Mouse (Mus musculus): ENCODE data around the gene Reep6.

DNA sequence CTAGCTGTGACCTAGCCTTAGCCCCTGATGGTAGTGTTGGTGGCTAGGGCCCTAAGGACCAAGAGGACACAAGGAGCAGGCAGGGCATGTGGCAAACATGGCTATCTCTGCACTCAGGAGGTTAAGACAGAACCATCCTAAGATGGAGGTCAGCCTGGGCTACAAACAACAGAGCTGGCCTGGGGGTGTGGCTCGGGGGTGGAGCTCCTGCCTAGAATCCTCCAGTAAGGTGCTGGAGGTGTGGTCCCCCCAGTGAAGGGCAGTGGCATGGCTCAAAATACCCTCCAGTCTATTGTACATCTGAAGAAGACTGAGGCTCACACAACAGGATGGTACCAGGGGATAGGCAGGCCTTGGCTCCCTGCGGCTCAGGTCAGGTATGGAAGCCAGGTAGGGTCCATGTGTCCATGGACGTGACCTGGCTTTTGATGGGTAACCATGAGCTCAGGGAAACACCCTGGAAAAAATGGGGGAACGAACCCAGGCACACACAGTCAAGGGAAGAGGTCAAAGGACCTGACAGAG is 54.4 kb downstream of the Reep6 start:
- TF ChIP-seq POLR2A (IDR thresholded peaks at IDR 0.05; ENCODE audit: insufficient read depth, low read length) (no peak), CTCF (IDR thresholded peaks at IDR 0.05; ENCODE audit: low read depth, low read length) (no peak)
